Comparison of ENCODE assay signal across 7 mouse cellular contexts in genomic region chr1:151607957-151608356, GRCm38 (mm10). TPM values are rescaled to one million over a fixed set of nuclear protein-coding genes. Genes with fewer than 3 reads are reported as not detected.
DNase-seq lines count a peak whose midpoint lies in the region; ATAC-seq and TF ChIP-seq lines count a peak whose summit lies in the region.
"Not testable (repeated sequence)": the region's sequence is repeated elsewhere in the genome, so short reads cannot be mapped to it uniquely, and the experiment has no call there.

No protein-coding gene starts in this region.

- H3K4me3 ChIP-seq in lung, postnatal 0 days (ENCODE audit: low read depth, low read length), result not testable (repeated sequence)

- not testable (repeated sequence) for H3K36me3 ChIP-seq in lung, postnatal 0 days (ENCODE audit: insufficient read depth, low read length)

- intact Hi-C loops in heart, postnatal 36 days (cut with DNase I), result not testable (repeated sequence)

- DNase-seq in adrenal gland, adult 2 months, result peak; percentile 80
- DNase-seq in gastrocnemius, adult 18-20 months (ENCODE audit: low spot score), result peak; percentile 81
- DNase-seq in heart, adult 18-20 months, result peak; percentile 75 to 81
- peak; percentile 60 to 65 for DNase-seq in heart, postnatal 36 days
- peak; percentile 78 for DNase-seq in kidney, postnatal 10 days
- DNase-seq in lung, postnatal 0 days (ENCODE audit: low spot score), result not testable (repeated sequence)
- peak; percentile 38 for DNase-seq in ovary, postnatal 36 days (ENCODE audit: low spot score)

- H3K9me3 ChIP-seq in lung, postnatal 0 days (ENCODE audit: low read length), result not testable (repeated sequence)

- H3K27ac ChIP-seq in lung, postnatal 0 days (ENCODE audit: low read length), result not testable (repeated sequence)

- H3K27me3 ChIP-seq in lung, postnatal 0 days (replicated peaks; ENCODE audit: insufficient read depth, low read length), result not testable (repeated sequence)

- not testable (repeated sequence) for H3K9ac ChIP-seq in lung, postnatal 0 days (replicated peaks; ENCODE audit: low read depth)

- TF ChIP-seq CTCF in lung, postnatal 0 days (IDR thresholded peaks at IDR 0.05), result not testable (repeated sequence)

- TF ChIP-seq EP300 in lung, postnatal 0 days (IDR thresholded peaks at IDR 0.05), result not testable (repeated sequence)

- peak; percentile 17; the same call in 1 of the 2 replicates for ATAC-seq in lung, postnatal 0 days

- H3K4me1 ChIP-seq in lung, postnatal 0 days (ENCODE audit: insufficient read depth, low read depth, low read length), result not testable (repeated sequence)

- H3K4me2 ChIP-seq in lung, postnatal 0 days (replicated peaks; ENCODE audit: low read depth, low read length), result not testable (repeated sequence)

- 51% methylated on average over 3 of the region's 3 CpGs for WGBS in lung, postnatal 0 days

RNA-seq across cellular contexts. Expression of gene Fam129a, which starts 37.0 kb away (rescaled TPM):
- total RNA-seq in adrenal gland, adult 2 months (2021), result 100 to 1,000 TPM; 101 to 116 TPM
- polyA plus RNA-seq in adrenal gland, adult 2 months (2012; rRNA removed), result 9.7 and 12.9 TPM in 2 replicates
- 10 to 100 TPM in 1 of 2 experiments, 1 to 10 TPM in 1; 9.1 to 12.0 TPM for total RNA-seq in gastrocnemius, adult 18-20 months (2021)
- total RNA-seq in heart, adult 18-20 months (2021), result 10 to 100 TPM; 10.6 to 11.9 TPM
- 10 to 100 TPM; 12.8 to 18.2 TPM for total RNA-seq in heart, postnatal 36 days (2021)
- 12.9 and 13.1 TPM in 2 replicates for polyA plus RNA-seq in lung, postnatal 0 days (2015; fragmentation: Nextera tagmentation; extraction: Ambion mirVana)

Comparison
In these comparisons a context has a peak if more than half of its experiments do, and no peak if none do; other contexts are left out.
1. RNA of gene Fam129a, which starts 37.0 kb away (total RNA-seq): 101 to 116 TPM in adrenal gland, adult 2 months; 12.8 to 18.2 TPM in heart, postnatal 36 days, 9.1 to 12.0 TPM in gastrocnemius, adult 18-20 months and 10.6 to 11.9 TPM in heart, adult 18-20 months; every median in the first group is over 4 times any median in the second.